Mouse (Mus musculus): ENCODE data around the gene Myo1d. TPM values are rescaled to one million over a fixed set of nuclear protein-coding genes. Genes with fewer than 3 reads are reported as not detected.

The Myo1d gene
- polyA plus RNA-seq, 3 experiments from 2014 or later = 0.71 to 0.86 (median 0.77) TPM

- no peak for ATAC-seq
Observed at GRCm38 (mm10) chr11:80529149-80529548, 250.7 kb downstream of the Myo1d start.

GRCm38 (mm10) chr11:80527697-80528096 is 252.1 kb downstream of the Myo1d start:
- no peak for ATAC-seq

GRCm38 (mm10) chr11:80524213-80524612 is 255.6 kb downstream of the Myo1d start:
- no peak for ATAC-seq

- ATAC-seq = no peak
Observed at GRCm38 (mm10) chr11:80523410-80523809, 256.4 kb downstream of the Myo1d start.

GRCm38 (mm10) chr11:80522852-80523251 is 257.0 kb downstream of the Myo1d start:
- ATAC-seq = no peak

GRCm38 (mm10) chr11:80521148-80521547 is 258.7 kb downstream of the Myo1d start:
- ATAC-seq = no peak

- ATAC-seq = no peak
Observed at GRCm38 (mm10) chr11:80518421-80519367, 261.1 kb downstream of the Myo1d start.

GRCm38 (mm10) chr11:80515895-80516294 is 263.9 kb downstream of the Myo1d start:
- no peak for ATAC-seq

- ATAC-seq = no peak
Observed at GRCm38 (mm10) chr11:80515346-80515745, 264.5 kb downstream of the Myo1d start.

GRCm38 (mm10) chr11:80513796-80514195 is 266.0 kb downstream of the Myo1d start:
- no peak for ATAC-seq

GRCm38 (mm10) chr11:80512313-80513056 is 267.3 kb downstream of the Myo1d start:
- ATAC-seq = no peak

GRCm38 (mm10) chr11:80510124-80510523 is 269.7 kb downstream of the Myo1d start:
- ATAC-seq = no peak

GRCm38 (mm10) chr11:80509176-80509506 is 270.7 kb downstream of the Myo1d start:
- peak; percentile 7 for ATAC-seq

- ATAC-seq = peak; percentile 73
Observed at GRCm38 (mm10) chr11:80508361-80509175, 271.3 kb downstream of the Myo1d start.

- ATAC-seq = no peak
Observed at GRCm38 (mm10) chr11:80507791-80508190, 272.0 kb downstream of the Myo1d start.

GRCm38 (mm10) chr11:80506483-80506882 is 273.3 kb downstream of the Myo1d start:
- ATAC-seq = no peak

- ATAC-seq = no peak
Observed at GRCm38 (mm10) chr11:80505581-80505980, 274.2 kb downstream of the Myo1d start.

GRCm38 (mm10) chr11:80504519-80505385 is 275.1 kb downstream of the Myo1d start:
- peak; percentile 6 for ATAC-seq

- ATAC-seq = peak; percentile 12
Observed at GRCm38 (mm10) chr11:80503726-80504452, 275.9 kb downstream of the Myo1d start.

GRCm38 (mm10) chr11:80503281-80503680 is 276.5 kb downstream of the Myo1d start:
- no peak for ATAC-seq

- no peak for ATAC-seq
Observed at GRCm38 (mm10) chr11:80499550-80499952, 280.3 kb downstream of the Myo1d start.
